Mouse (Mus musculus): Measurements from ENCODE around the gene Kif22.

Kif22 gene

DNA sequence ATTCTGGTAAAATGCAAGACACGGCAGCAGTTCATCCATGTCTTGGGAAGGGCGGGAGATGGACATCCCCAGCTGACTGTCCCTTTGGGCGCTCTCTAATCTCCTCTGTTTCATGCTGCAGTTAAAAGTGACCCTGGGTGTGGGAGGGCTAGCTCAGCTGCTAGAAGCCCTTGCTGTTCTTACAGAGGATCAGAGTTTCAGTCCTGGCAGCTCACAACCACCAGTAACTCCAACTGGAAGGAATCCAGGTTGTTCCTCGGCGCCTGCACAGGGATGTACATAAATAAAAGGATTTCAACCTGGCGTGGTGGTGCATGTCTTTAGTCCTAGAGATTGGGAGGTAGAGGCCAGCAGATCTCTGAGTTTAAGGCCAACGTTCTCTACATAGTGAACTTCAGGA is 59.2 kb downstream of the Kif22 start:
- DNase-seq (ENCODE audit: low spot score): no peak

DNA sequence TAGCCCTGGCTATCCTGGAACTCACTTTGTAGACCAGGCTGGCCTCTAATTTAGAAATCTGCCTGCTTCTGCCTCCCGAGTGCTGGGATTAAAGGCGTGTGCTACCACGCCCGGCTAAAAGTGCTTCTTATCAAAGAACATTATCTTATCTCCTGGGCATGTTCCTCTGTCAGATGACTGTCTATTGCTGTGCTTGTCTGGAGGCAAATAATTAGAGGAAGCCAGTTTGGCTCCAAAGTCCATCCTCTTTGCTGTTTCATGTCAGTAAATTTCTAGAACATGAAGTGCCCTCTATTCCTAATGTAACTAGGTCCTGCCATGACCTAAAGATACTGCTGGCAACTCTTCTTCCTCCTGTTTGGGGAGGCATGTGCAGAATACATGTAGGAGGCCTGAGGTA is 60.2 kb downstream of the Kif22 start:
- no peak for DNase-seq (ENCODE audit: low spot score)

DNA sequence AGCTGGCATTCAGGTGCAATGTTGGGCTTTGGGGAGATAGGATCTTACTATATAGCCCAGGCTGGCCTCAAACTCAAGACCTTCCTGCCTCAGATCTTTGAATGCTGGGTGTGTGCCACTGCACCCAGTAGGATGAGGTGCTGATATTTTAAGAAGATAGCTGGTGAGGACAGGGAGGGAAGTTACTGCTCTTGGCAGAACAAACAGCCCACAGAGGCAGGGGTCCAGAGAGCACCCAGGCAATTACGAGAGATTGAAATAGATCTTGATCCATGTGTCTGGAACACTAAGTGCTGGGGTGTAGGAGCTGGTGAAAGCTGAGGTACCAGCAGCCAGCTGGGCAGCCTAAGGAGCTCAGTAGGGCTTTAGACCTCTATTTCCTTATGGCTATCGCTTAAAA is 60.7 kb downstream of the Kif22 start:
- DNase-seq (ENCODE audit: low spot score): no peak

DNA sequence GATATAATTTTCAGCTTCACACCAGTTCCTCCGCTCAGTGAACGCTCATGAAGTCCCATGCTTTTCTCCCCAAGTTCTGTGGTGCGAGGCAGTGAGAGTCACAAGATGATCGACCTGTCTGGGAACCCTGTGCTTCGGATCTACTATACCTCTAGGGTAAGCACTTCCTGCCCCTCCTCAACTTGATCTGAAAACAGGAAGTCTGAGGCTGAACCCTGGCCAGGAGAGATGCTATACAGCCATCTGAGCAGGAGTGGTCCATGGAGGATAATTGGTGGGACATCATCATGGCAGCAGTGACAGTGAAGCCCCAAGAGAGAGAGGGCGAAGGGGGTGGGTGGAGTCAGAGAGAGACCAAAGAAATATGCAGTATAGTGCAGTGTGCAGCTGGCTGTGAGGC is 63.4 kb downstream of the Kif22 start:
- DNase-seq (ENCODE audit: low spot score): no peak
